Mouse (Mus musculus): ENCODE results near the gene Ctxn2. TPM values are rescaled to one million over a fixed set of nuclear protein-coding genes. Genes with fewer than 3 reads are reported as not detected.

The Ctxn2 gene
- polyA plus RNA-seq, 1 experiment from 2014 or later = 0.41 TPM

Other genes starting within 250 kb of the Ctxn2 start
- 4.0 and 5.1 TPM in 2 replicates for gene Slc24a5, start 68.6 kb upstream of the Ctxn2 start, polyA plus RNA-seq (2016; fragmentation: Nextera tagmentation; extraction: Ambion mirVana)
- 251 and 275 TPM in 2 replicates for gene Myef2, start 13.0 kb upstream of the Ctxn2 start, polyA plus RNA-seq (2016; fragmentation: Nextera tagmentation; extraction: Ambion mirVana)
- not detected in 2 replicates for gene Slc12a1, start 15.8 kb downstream of the Ctxn2 start, polyA plus RNA-seq (2016; fragmentation: Nextera tagmentation; extraction: Ambion mirVana)
- 154 and 160 TPM in 2 replicates for gene Dut, start 110.5 kb downstream of the Ctxn2 start, polyA plus RNA-seq (2016; fragmentation: Nextera tagmentation; extraction: Ambion mirVana)